Mouse (Mus musculus): ENCODE measurements around the gene Ubxn1. TPM values are rescaled to one million over a fixed set of nuclear protein-coding genes. Genes with fewer than 3 reads are reported as not detected.
"Not testable (repeated sequence)": the region's sequence is repeated elsewhere in the genome, so short reads cannot be mapped to it uniquely, and the experiment has no call there.

The Ubxn1 gene
- total RNA-seq, 1 experiment from 2014 or later: 217 TPM

DNA sequence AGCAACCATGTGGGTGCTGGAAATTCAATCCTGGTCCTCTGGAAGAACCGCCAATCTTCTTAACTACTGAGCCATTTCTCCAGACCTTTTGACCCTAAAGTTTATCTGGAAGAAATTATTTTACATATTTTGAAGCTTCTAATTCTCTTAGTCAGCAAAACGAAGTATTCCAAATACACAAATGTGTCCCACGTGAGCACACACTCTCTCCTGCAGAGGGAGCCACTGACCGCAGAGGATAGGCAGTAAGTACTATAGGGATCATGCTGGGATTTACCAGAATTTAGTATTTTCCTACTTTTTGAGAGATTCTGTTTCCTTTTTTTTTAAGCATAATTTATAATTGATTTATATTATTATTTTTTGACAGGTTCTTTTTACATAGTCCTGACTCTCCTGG lies 13.6 kb upstream of the Ubxn1 start:
- DNase-seq: peak; percentile 65

DNA sequence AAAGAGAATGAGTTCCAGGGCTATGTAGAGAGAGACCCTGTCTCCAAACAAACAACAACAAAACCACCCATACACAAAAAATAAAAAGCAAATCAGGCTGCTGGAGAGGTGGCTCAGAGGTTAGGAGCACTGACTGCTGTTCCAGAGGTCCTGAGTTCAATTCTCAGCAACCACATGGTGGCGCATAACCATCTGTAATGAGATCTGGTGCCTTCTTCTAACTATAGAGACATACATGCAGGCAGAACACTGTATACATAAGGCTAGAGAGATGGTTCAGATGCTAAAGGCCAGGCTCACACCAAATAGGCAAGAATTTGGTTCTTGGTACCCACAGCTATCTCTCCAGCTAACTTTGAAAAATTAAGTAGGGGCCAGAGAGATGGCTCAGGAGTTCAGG lies 12.3 kb upstream of the Ubxn1 start:
- no peak for DNase-seq

- DNase-seq: no peak
Measured at GRCm38 (mm10) chr19:8864265-8864664, 7.0 kb upstream of the Ubxn1 start.

DNA sequence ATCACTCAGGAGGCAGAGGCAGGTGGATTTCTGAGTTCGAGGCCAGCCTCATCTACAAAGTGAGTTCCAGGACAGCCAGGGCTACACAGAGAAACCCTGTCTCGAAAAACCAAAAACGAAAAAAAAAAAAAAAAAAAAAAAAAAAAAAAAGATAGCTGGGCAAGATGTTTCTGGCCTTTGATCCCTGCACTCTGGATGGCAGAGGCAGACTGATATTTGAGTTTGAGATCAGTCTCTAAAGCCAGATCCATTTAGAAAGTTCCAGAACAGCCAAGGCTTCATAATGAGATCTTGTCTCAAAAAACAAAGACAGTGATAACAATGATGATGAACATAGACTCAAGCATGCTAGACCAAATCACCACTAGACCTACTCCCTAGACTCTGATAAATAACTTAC lies 915 bp upstream of the Ubxn1 start:
- DNase-seq: not testable (repeated sequence)

DNA sequence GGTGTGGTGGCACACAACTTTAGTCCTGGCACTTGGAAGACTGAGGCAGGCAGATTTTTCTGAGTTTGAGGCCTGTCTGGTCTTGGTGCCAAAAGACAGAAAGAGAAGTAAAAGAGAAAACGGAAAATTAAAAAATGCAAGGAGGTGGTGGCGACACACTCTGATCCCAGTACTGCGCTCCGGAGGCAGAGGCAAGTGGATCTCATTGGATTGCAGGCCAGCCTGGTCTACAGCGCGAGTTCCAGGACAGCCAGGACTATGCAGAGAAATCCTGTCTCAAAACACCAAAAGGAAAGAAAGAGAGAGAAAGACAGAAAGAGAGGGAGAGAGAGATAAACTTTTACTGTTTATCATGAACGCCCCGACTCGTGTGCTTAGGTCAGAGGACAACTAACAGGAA lies 458 bp upstream of the Ubxn1 start:
- no peak for DNase-seq

- DNase-seq: no peak
Measured at GRCm38 (mm10) chr19:8872266-8872840, 1.1 kb downstream of the Ubxn1 start.

DNA sequence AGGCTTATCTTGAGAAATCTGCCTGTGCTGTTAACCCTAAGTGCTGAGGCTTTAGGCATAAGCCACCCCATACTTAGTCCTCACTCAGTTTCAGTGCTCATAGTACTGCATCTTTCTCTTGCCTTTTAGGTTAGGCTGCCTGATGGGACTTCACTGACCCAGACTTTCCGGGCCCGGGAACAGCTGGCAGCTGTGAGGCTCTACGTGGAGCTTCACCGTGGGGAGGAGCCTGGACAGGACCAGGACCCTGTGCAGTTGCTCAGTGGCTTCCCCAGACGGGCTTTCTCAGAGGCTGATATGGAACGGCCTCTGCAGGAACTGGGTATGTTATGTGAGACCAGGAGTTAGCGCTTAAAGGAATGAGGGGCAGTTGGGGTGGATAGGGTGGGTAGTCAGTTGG lies 3.7 kb downstream of the Ubxn1 start:
- DNase-seq: no peak

DNA sequence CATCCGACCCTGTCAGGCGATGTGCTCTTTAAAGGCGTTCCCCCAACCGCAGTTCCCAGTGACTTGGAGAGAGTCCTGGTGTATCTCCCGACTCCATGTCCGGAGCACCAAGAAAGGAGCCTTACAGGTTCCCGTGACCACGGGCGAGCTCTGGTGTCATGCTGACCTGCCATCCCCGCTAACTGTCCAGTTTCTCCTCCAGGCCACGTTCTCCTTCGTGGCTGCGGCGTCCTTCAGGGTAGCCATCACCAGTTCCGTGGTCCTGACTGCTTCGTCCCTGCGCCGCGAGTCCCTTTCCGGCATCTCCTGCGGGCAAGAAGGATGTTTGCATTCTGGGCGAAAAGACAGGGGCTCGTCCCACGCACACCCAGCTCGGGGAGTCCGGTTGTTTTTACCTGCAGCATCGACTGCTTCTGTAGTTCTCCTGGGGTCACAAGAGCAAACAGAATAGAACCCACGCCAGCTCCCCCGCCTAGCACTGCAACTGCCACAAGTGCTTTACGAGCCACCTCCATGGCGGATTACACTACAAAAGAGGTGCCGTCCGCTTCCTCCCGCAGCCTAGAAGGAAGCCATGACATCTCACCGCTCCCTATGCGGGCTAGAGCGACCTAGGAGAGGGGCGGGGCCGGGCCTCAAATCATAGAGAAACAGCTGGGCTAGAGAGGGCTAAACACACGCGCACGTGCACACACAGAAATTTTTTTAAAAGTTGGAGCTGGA lies 9.2 kb downstream of the Ubxn1 start, which contains the start of gene Uqcc3:
Gene Uqcc3 (minus strand): TSS at position 613 of the 723 bp plus-strand sequence.
- peak; percentile 88 for DNase-seq

- no peak for DNase-seq
Measured at GRCm38 (mm10) chr19:8881034-8881392, 9.7 kb downstream of the Ubxn1 start.

DNA sequence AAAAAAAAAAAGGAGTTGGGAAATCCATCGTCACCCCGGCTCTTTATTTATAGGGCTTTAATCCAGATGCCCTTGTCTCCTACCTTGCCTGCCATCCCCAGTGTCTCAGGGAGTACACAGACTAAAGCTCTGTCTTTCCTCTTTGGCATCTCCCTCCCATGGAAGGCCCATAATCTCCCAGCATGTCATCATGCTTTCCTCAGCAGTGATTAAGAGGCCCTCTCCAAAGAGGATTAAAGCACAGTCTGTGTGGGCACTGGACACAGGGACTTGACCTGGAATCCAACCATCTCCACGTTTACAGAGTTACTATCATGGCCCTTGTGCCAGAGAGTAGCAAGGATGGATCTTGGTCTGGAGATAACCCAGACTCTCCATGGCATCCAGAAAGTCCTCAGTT lies 12.3 kb downstream of the Ubxn1 start, which contains the start of the genes Lbhd1 and Gm49403:
Gene Lbhd1 (plus strand): TSS at position 117 of the 400 bp plus-strand sequence.
Gene Gm49403 (plus strand): TSS at position 315 of the 400 bp plus-strand sequence.
- DNase-seq: no peak

GRCm38 (mm10) chr19:8886916-8887584 lies 15.8 kb downstream of the Ubxn1 start:
- DNase-seq: no peak

- no peak for DNase-seq
Measured at GRCm38 (mm10) chr19:8887585-8888463, 16.5 kb downstream of the Ubxn1 start.

DNA sequence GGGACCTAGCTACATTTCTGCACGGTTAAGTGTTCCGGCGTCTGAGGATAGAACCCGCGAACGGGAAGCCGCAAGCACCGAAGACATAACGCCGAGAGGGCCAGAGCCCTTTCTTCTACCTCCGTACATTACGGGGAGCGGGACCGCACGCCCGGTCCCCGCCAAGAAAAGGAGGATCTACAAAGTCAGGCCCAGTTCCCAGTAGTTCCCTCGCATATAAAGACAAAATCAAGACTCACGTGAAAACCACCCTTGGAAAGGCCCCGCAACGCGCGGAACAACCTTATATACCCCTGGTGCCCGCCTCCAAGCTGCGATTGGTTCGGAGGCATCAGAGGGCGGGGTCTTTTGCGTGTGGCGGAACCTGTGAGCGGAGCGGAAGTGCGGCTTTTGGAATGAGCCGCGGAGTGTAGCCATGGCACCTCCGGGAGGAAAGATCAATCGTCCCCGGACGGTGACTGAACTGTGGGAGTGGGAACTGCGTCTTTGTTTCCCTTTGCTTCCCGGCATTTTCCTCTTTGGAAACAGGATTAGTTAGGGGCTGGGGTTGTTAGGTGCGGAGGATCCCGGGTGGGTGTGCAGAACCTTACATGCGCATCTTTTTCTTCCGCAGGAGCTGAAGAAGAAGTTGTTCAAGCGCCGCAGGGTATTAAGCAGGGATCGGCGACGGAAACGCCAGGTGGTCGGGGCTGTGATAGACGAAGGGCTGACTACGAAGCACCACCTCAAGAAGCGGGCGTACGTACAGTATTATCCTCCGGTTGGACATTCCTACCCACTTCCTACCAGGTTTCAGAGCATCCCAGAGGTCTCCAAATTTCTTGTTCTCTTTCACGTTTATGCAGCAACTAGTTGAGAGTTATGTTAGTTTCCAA lies 17.5 kb downstream of the Ubxn1 start, which contains the start of the genes 1810009A15Rik and Gm49416:
Gene 1810009A15Rik (plus strand): TSS at position 343 of the 875 bp plus-strand sequence.
Gene Gm49416 (plus strand): TSS at position 416 of the 875 bp plus-strand sequence.
- DNase-seq: peak; percentile 93

DNA sequence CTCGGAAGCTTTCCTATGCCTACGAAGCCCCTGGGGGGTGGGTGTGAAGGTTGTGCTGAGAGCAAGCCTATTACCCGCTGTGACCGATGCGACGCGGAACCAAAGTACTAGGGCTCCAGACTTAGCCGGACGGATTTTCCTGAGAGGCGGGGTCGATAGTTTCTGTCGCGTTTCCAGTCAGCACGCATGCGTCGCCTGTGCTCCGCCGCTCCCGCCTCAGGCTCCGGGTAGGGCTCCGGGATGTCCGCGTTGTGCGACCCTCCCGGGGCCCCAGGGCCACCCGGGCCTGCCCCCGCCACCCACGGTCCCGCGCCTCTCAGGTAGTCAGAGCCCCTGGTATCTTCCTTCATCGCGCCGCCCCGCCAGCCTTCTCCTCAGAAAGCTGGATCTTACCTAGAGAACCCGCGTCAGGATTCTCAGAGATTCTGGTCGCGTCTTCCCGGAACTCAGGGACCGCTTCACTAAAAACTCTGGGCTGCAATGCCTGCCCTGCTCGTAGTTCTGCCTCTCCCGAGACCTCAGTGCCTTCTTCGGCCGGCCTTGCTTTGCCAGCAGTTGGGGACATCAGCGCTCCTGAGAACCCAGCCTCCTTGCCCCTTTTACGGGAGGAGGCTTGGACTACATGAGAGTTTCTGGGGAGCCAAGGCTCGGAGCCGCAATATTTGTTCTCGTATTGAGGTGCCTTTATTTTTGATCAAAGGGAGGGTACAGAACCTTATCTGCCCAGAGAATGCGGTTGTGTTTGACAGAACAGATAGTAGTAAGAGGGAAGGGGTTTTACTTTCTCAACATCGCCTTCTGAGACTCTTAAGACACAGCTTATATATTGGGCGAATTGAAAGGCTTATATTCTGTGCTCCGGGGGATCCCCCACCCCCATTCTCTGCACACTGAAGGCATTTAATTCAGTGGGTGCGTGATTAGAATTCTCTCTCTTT lies 21.8 kb downstream of the Ubxn1 start, which contains the start of gene Ints5:
Gene Ints5 (plus strand): TSS at position 177 of the 938 bp plus-strand sequence.
- DNase-seq: peak; percentile 85

- no peak for DNase-seq
Measured at GRCm38 (mm10) chr19:8895397-8895960, 24.2 kb downstream of the Ubxn1 start.

- DNase-seq: not testable (repeated sequence)
Measured at GRCm38 (mm10) chr19:8896231-8896630, 24.9 kb downstream of the Ubxn1 start.

DNA sequence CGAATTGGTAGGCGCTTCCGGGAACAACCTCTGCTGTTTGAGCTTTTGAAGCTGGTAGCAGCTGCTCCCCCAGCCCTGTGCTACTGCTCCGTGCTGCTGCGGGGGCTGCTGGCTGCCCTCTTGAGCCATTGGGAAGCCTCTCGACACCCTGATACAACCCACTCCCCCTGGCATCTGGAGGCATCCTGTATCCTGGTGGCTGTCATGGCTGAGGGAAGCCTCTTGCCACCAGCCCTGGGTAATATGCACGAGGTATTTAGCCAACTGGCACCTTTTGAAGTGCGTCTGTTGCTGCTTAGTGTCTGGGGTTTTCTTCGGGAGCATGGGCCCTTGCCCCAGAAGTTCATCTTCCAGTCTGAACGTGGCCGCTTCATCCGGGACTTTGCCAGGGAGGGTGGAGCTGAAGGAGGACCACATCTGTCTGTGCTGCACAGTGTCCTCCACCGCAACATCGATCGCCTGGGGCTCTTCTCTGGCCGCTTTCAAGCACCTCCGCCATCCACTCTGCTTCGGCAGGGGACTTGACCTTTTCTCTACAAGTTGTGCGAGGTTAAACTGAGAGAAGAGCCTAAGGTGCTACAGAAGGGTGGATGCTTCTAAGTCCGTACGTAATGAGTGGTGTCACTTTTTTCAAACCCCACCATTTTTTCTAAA lies 26.0 kb downstream of the Ubxn1 start:
- DNase-seq: peak; percentile 60

GRCm38 (mm10) chr19:8897865-8898495 lies 26.7 kb downstream of the Ubxn1 start, which contains the start of gene Ganab:
TSS of gene Ganab (plus strand) at chr19:8898071.
- DNase-seq: peak; percentile 94

Measured in adrenal gland, postnatal 25 days (tissue).